Mouse (Mus musculus) testis, adult 2 months (tissue): ENCODE data around the gene Ankrd39.

Source experiments
- CTCF ChIP-seq: fragments of 200-500 bp; IDR thresholded peaks from 2 replicates; pipeline ENCODE4 v1.5.1; 2012; ENCODE audit warnings: low read depth, mild to moderate bottlenecking, inconsistent platforms, low read length, moderate library complexity; ENCODE audit not compliant: control insufficient read depth, insufficient read depth, insufficient replicate concordance
- POLR2A ChIP-seq: fragments of 200-500 bp; IDR thresholded peaks from 2 replicates; pipeline ENCODE4 v1.6.1; 2012; ENCODE audit warnings: low read depth, mild to moderate bottlenecking, inconsistent platforms, low read length, moderate library complexity; ENCODE audit not compliant: control insufficient read depth

DNA sequence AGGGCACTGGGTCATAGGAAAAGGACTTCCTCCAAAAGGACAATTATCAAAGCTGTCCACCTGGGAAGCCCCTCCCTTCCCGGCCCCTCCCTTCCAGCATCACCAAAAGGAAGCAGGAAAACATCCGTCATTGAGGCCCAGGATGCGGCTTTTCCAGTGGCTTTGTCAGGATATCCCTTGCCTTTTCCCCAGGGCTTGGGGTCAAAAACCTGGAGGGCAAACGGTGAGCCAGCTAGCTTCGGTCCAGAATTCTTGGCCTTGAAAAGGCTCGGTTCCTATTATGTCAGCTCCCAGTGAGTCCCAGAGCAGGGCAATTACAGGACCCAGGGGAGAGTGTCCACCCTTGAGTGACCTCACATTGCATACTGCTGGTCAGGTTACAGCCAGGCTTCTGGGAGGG, 13.7 kb upstream of the Ankrd39 start:
- no peak for TF ChIP-seq CTCF
- no peak for TF ChIP-seq POLR2A
